In genomic region chr7:141476226-141476980, GRCm38 (mm10) we compare ENCODE assay signal across 8 mouse cellular contexts. TPM values are rescaled to one million over a fixed set of nuclear protein-coding genes. Genes with fewer than 3 reads are reported as not detected.
DNase-seq lines count a peak whose midpoint lies in the region; ATAC-seq lines count a peak whose summit lies in the region.

No protein-coding gene starts in this region.

- H3K9ac ChIP-seq in forebrain, embryonic 13.5 days, result peak overlapping the region; percentile 86
- peak overlapping the region; percentile 81 for H3K9ac ChIP-seq in limb, embryonic 13.5 days
- H3K9ac ChIP-seq in midbrain, embryonic 12.5 days (replicated peaks), result peak overlapping the region; percentile 17; the same call in 1 of the 2 replicates

- peak; percentile 59 to 74 for DNase-seq in frontal cortex, postnatal 10 days (ENCODE audit: low spot score in 2 of 2)
- DNase-seq in frontal cortex, postnatal 25 days (ENCODE audit: low spot score in 2 of 2), result no peak
- peak; percentile 83 for DNase-seq in adipocyte (ENCODE audit: low spot score)
- peak; percentile 89 for DNase-seq in heart, postnatal 4 days
- peak; percentile 82 for DNase-seq in urinary bladder, adult 2 months (ENCODE audit: low spot score)

- peaks cover 14% of the 10 kb centered on the region for H3K36me3 ChIP-seq in forebrain, embryonic 13.5 days (ENCODE audit: poor library complexity, severe bottlenecking)
- H3K36me3 ChIP-seq in limb, embryonic 13.5 days, result peaks cover 14% of the 10 kb centered on the region
- peaks cover 13% of the 10 kb centered on the region for H3K36me3 ChIP-seq in midbrain, embryonic 12.5 days

- H3K4me2 ChIP-seq in forebrain, embryonic 13.5 days, result peak overlapping the region; percentile 87
- peak overlapping the region; percentile 95 for H3K4me2 ChIP-seq in limb, embryonic 13.5 days (replicated peaks)
- H3K4me2 ChIP-seq in midbrain, embryonic 12.5 days (replicated peaks), result peak overlapping the region; percentile 93

- H3K4me1 ChIP-seq in forebrain, embryonic 13.5 days, result peaks cover 41% of the 10 kb centered on the region
- peaks cover 50% of the 10 kb centered on the region for H3K4me1 ChIP-seq in limb, embryonic 13.5 days
- peaks cover 37% of the 10 kb centered on the region for H3K4me1 ChIP-seq in midbrain, embryonic 12.5 days

- peak overlapping the region; percentile 81 for H3K4me3 ChIP-seq in forebrain, embryonic 13.5 days
- H3K4me3 ChIP-seq in limb, embryonic 13.5 days, result peak overlapping the region; percentile 78
- H3K4me3 ChIP-seq in midbrain, embryonic 12.5 days, result peak overlapping the region; percentile 87

- H3K27me3 ChIP-seq in forebrain, embryonic 13.5 days, result peaks cover 27% of the 10 kb centered on the region
- H3K27me3 ChIP-seq in limb, embryonic 13.5 days, result peaks cover 9% of the 10 kb centered on the region; the same call in 1 of the 2 replicates
- H3K27me3 ChIP-seq in midbrain, embryonic 12.5 days, result peaks cover 47% of the 10 kb centered on the region

- H3K9me3 ChIP-seq in forebrain, embryonic 13.5 days (replicated peaks), result no peaks in the 10 kb centered on the region
- H3K9me3 ChIP-seq in limb, embryonic 13.5 days, result no peaks in the 10 kb centered on the region
- H3K9me3 ChIP-seq in midbrain, embryonic 12.5 days, result no peaks in the 10 kb centered on the region

- no peak for ATAC-seq in forebrain, embryonic 13.5 days
- ATAC-seq in limb, embryonic 13.5 days (ENCODE audit: low FRiP score, low read depth), result peak; percentile 66
- 0 out of 2 replicates have a peak, but pooled peaks have one; percentile 24 for ATAC-seq in midbrain, embryonic 12.5 days (ENCODE audit: low FRiP score, low read depth)

- 8% methylated on average over 17 of the region's 17 CpGs for WGBS in forebrain, embryonic 13.5 days
- 2% methylated on average over 9 of the region's 17 CpGs for WGBS in limb, embryonic 13.5 days
- 2% methylated on average over 17 of the region's 17 CpGs for WGBS in midbrain, embryonic 12.5 days

- H3K27ac ChIP-seq in forebrain, embryonic 13.5 days, result peak overlapping the region; percentile 25; the same call in 1 of the 2 replicates
- H3K27ac ChIP-seq in limb, embryonic 13.5 days, result peak overlapping the region; percentile 92
- no peak overlapping the region for H3K27ac ChIP-seq in midbrain, embryonic 12.5 days (replicated peaks)

RNA-seq across cellular contexts. Expression of gene Tspan4, which starts 1.4 kb away (rescaled TPM):
- polyA plus RNA-seq in forebrain, embryonic 13.5 days (2015; fragmentation: Nextera tagmentation; extraction: Ambion mirVana), result 18.0 and 20.0 TPM in 2 replicates
- total RNA-seq in heart, postnatal 4 days (2021), result 10 to 100 TPM; 37.2 to 38.0 TPM
- 70.5 and 71.2 TPM in 2 replicates for polyA plus RNA-seq in limb, embryonic 13.5 days (2015; fragmentation: Nextera tagmentation; extraction: Ambion mirVana)
- 25.3 and 32.6 TPM in 2 replicates for polyA plus RNA-seq in midbrain, embryonic 12.5 days (2016; fragmentation: Nextera tagmentation; extraction: Ambion mirVana)
- polyA plus RNA-seq in urinary bladder, adult 2 months (2012; rRNA removed), result 161 and 196 TPM in 2 replicates

RNA-seq across cellular contexts. Expression of gene Polr2l, which starts 1.5 kb away (rescaled TPM):
- polyA plus RNA-seq in forebrain, embryonic 13.5 days (2015; fragmentation: Nextera tagmentation; extraction: Ambion mirVana), result 76.5 and 89.5 TPM in 2 replicates
- 10 to 100 TPM; 49.6 to 52.4 TPM for total RNA-seq in heart, postnatal 4 days (2021)
- polyA plus RNA-seq in limb, embryonic 13.5 days (2015; fragmentation: Nextera tagmentation; extraction: Ambion mirVana), result 63.4 and 64.3 TPM in 2 replicates
- 73.8 and 75.0 TPM in 2 replicates for polyA plus RNA-seq in midbrain, embryonic 12.5 days (2016; fragmentation: Nextera tagmentation; extraction: Ambion mirVana)
- 41.8 and 48.1 TPM in 2 replicates for polyA plus RNA-seq in urinary bladder, adult 2 months (2012; rRNA removed)

RNA-seq across cellular contexts. Expression of gene Cd151, which starts 9.2 kb away (rescaled TPM):
- 12.0 and 14.3 TPM in 2 replicates for polyA plus RNA-seq in forebrain, embryonic 13.5 days (2015; fragmentation: Nextera tagmentation; extraction: Ambion mirVana)
- total RNA-seq in heart, postnatal 4 days (2021), result 100 to 1,000 TPM; 229 to 230 TPM
- 12.6 and 14.6 TPM in 2 replicates for polyA plus RNA-seq in limb, embryonic 13.5 days (2015; fragmentation: Nextera tagmentation; extraction: Ambion mirVana)
- polyA plus RNA-seq in midbrain, embryonic 12.5 days (2016; fragmentation: Nextera tagmentation; extraction: Ambion mirVana), result 14.8 and 15.6 TPM in 2 replicates
- polyA plus RNA-seq in urinary bladder, adult 2 months (2012; rRNA removed), result 280 and 288 TPM in 2 replicates

RNA-seq across cellular contexts. Expression of gene Cracr2b, which starts 15.5 kb away (rescaled TPM):
- 3.2 and 6.0 TPM in 2 replicates for polyA plus RNA-seq in forebrain, embryonic 13.5 days (2015; fragmentation: Nextera tagmentation; extraction: Ambion mirVana)
- 10 to 100 TPM; 17.6 to 20.1 TPM for total RNA-seq in heart, postnatal 4 days (2021)
- polyA plus RNA-seq in limb, embryonic 13.5 days (2015; fragmentation: Nextera tagmentation; extraction: Ambion mirVana), result 13.5 and 14.3 TPM in 2 replicates
- 5.4 and 6.0 TPM in 2 replicates for polyA plus RNA-seq in midbrain, embryonic 12.5 days (2016; fragmentation: Nextera tagmentation; extraction: Ambion mirVana)
- polyA plus RNA-seq in urinary bladder, adult 2 months (2012; rRNA removed), result 24.0 and 25.8 TPM in 2 replicates

RNA-seq across cellular contexts. Expression of gene Pnpla2, which starts 21.4 kb away (rescaled TPM):
- 19.5 and 21.0 TPM in 2 replicates for polyA plus RNA-seq in forebrain, embryonic 13.5 days (2015; fragmentation: Nextera tagmentation; extraction: Ambion mirVana)
- total RNA-seq in heart, postnatal 4 days (2021), result 100 to 1,000 TPM; 118 to 127 TPM
- polyA plus RNA-seq in limb, embryonic 13.5 days (2015; fragmentation: Nextera tagmentation; extraction: Ambion mirVana), result 13.9 and 14.7 TPM in 2 replicates
- 15.6 and 18.3 TPM in 2 replicates for polyA plus RNA-seq in midbrain, embryonic 12.5 days (2016; fragmentation: Nextera tagmentation; extraction: Ambion mirVana)
- polyA plus RNA-seq in urinary bladder, adult 2 months (2012; rRNA removed), result 108 and 133 TPM in 2 replicates

Comparison
In these comparisons a context has a peak if more than half of its experiments do, and no peak if none do; other contexts are left out.
1. DNase-seq: peak in frontal cortex, postnatal 10 days (2 of 2), adipocyte (single experiment), heart, postnatal 4 days (single experiment) and urinary bladder, adult 2 months (single experiment); none in frontal cortex, postnatal 25 days (0 of 2).
2. H3K9ac ChIP-seq: peak in every context shown above with its lines; median percentile 86 in forebrain, embryonic 13.5 days; 81 in limb, embryonic 13.5 days; 17 in midbrain, embryonic 12.5 days.
3. RNA of gene Cd151, which starts 9.2 kb away (polyA plus RNA-seq): 280 to 288 TPM in urinary bladder, adult 2 months; 14.8 to 15.6 TPM in midbrain, embryonic 12.5 days, 12.6 to 14.6 TPM in limb, embryonic 13.5 days and 12.0 to 14.3 TPM in forebrain, embryonic 13.5 days; every median in the first group is over 10 times any median in the second.
4. Peak in every context shown above with its lines, with median percentiles within 50 percentile points of each other: H3K4me2 ChIP-seq and H3K4me3 ChIP-seq.